ENCODE assay signal across 10 mouse cellular contexts in genomic region chr11:115898446-115898845, GRCm38 (mm10). TPM values are rescaled to one million over a fixed set of nuclear protein-coding genes. Genes with fewer than 3 reads are reported as not detected.
DNase-seq lines count a peak whose midpoint lies in the region; ATAC-seq and TF ChIP-seq lines count a peak whose summit lies in the region.
"Had no signal": no experiment of that assay in that cellular context is flagged by ENCODE, and none has a peak within 500 bp of the region (broad histone marks: within the 10 kb centered on the region; RNA-seq: fewer than 3 reads in every experiment).

No protein-coding gene starts in this region.

- peaks cover 51% of the 10 kb centered on the region for H3K4me1 ChIP-seq in hindbrain, embryonic 10.5 days (replicated peaks)
- H3K4me1 ChIP-seq in hindbrain, embryonic 12.5 days: peaks cover 27% of the 10 kb centered on the region
- peaks cover 10% of the 10 kb centered on the region; the same call in 1 of the 2 replicates for H3K4me1 ChIP-seq in limb, embryonic 14.5 days (ENCODE audit: control insufficient read depth, insufficient read depth, low read length)
- peaks cover 62% of the 10 kb centered on the region for H3K4me1 ChIP-seq in thymus, adult 2 months (replicated peaks; ENCODE audit: control insufficient read depth, insufficient read depth, low read length)

- H3K9me3 ChIP-seq in hindbrain, embryonic 10.5 days: no peaks in the 10 kb centered on the region
- H3K9me3 ChIP-seq in hindbrain, embryonic 12.5 days (replicated peaks): no peaks in the 10 kb centered on the region
- no peaks in the 10 kb centered on the region for H3K9me3 ChIP-seq in limb, embryonic 14.5 days (ENCODE audit: control insufficient read depth, low read length)

- no peak overlapping the region for H3K4me3 ChIP-seq in hindbrain, embryonic 10.5 days
- H3K4me3 ChIP-seq in hindbrain, embryonic 12.5 days: no peak overlapping the region
- H3K4me3 ChIP-seq in limb, embryonic 14.5 days (replicated peaks; ENCODE audit: low read length): no peak overlapping the region
- no peak overlapping the region for H3K4me3 ChIP-seq in thymus, adult 2 months (ENCODE audit: control insufficient read depth, insufficient read depth, low read length)

- DNase-seq in hindbrain, embryonic 10.5 days (ENCODE audit: low spot score): no peak
- peak; percentile 10 to 26 for DNase-seq in CD8-positive naive resting alpha-beta T cell, adult 2 months (ENCODE audit: low read depth in 2 of 2, low spot score in 2 of 2)
- no peak for DNase-seq in limb, embryonic 14.5 days (ENCODE audit: low spot score)
- peak; percentile 75 for DNase-seq in thymus, adult 2 months
- no peak for DNase-seq in embryo, embryonic 11 days
- no peak for DNase-seq in left cerebral cortex, postnatal 4 days
- DNase-seq in adipocyte (ENCODE audit: low spot score): no peak

- no peak for TF ChIP-seq POLR2A in limb, embryonic 14.5 days (IDR thresholded peaks at IDR 0.05; ENCODE audit: borderline replicate concordance, extremely low read depth, insufficient read depth, insufficient read length)
- no peak for TF ChIP-seq POLR2A in thymus, adult 2 months (IDR thresholded peaks at IDR 0.05; ENCODE audit: control insufficient read depth, extremely low read depth, insufficient read depth, low read length, poor library complexity)

- intact Hi-C loops in left cerebral cortex, postnatal 4 days (cut with DNase I): no loop called here

- H3K27me3 ChIP-seq in hindbrain, embryonic 10.5 days (ENCODE audit: insufficient read depth, poor library complexity, severe bottlenecking): 0 out of 2 replicates have a peak, but pooled peaks cover 6% of the 10 kb centered on the region
- H3K27me3 ChIP-seq in hindbrain, embryonic 12.5 days: no peaks in the 10 kb centered on the region
- no peaks in the 10 kb centered on the region for H3K27me3 ChIP-seq in limb, embryonic 14.5 days (ENCODE audit: control insufficient read depth, insufficient read depth, low read length)
- H3K27me3 ChIP-seq in thymus, adult 2 months (ENCODE audit: control insufficient read depth, insufficient read depth, low read length): no peaks in the 10 kb centered on the region

- ATAC-seq in hindbrain, embryonic 12.5 days (ENCODE audit: low FRiP score): no peak
- ATAC-seq in limb, embryonic 14.5 days (ENCODE audit: low FRiP score, low read depth): no peak

- H3K4me2 ChIP-seq in hindbrain, embryonic 12.5 days (replicated peaks): no peak overlapping the region
- no peak overlapping the region for H3K4me2 ChIP-seq in limb, embryonic 14.5 days (replicated peaks; ENCODE audit: low read depth, low read length, severe bottlenecking)

- no peak overlapping the region for H3K9ac ChIP-seq in hindbrain, embryonic 12.5 days
- no peak overlapping the region for H3K9ac ChIP-seq in limb, embryonic 14.5 days (ENCODE audit: low read depth, low read length, severe bottlenecking)

- WGBS in hindbrain, embryonic 10.5 days: 84% methylated on average over 7 of the region's 7 CpGs
- 81% methylated on average over 7 of the region's 7 CpGs for WGBS in hindbrain, embryonic 12.5 days
- 78% methylated on average over 7 of the region's 7 CpGs for WGBS in limb, embryonic 14.5 days
- 7% methylated on average over 7 of the region's 7 CpGs for WGBS in thymus, adult 2 months

- H3K36me3 ChIP-seq in hindbrain, embryonic 10.5 days: peaks cover 52% of the 10 kb centered on the region
- H3K36me3 ChIP-seq in hindbrain, embryonic 12.5 days: peaks cover 36% of the 10 kb centered on the region
- H3K36me3 ChIP-seq in limb, embryonic 14.5 days (ENCODE audit: control insufficient read depth, insufficient read depth, low read length): peaks cover 28% of the 10 kb centered on the region
- H3K36me3 ChIP-seq in thymus, adult 2 months (ENCODE audit: control insufficient read depth, insufficient read depth, low read length): no peaks in the 10 kb centered on the region

- H3K27ac ChIP-seq in hindbrain, embryonic 10.5 days: peak overlapping the region; percentile 50; the same call in 1 of the 2 replicates
- no peak overlapping the region for H3K27ac ChIP-seq in hindbrain, embryonic 12.5 days
- peak overlapping the region; percentile 33; the same call in 1 of the 2 replicates for H3K27ac ChIP-seq in limb, embryonic 14.5 days (replicated peaks; ENCODE audit: low read depth, low read length)
- H3K27ac ChIP-seq in thymus, adult 2 months (ENCODE audit: control insufficient read depth, insufficient read depth, low read length): peak overlapping the region; percentile 85

- TF ChIP-seq CTCF in thymus, adult 2 months (IDR thresholded peaks at IDR 0.05; ENCODE audit: borderline replicate concordance, control insufficient read depth, extremely low read depth, insufficient read depth, low read length, poor library complexity): no peak

RNA-seq across cellular contexts. Expression of gene Smim5, which starts 1.3 kb away (rescaled TPM):
- 1.4 and 4.2 TPM in 2 replicates for polyA plus RNA-seq in hindbrain, embryonic 10.5 days (2016; fragmentation: Nextera tagmentation; extraction: Ambion mirVana)
- 2.3 and 4.2 TPM in 2 replicates for polyA plus RNA-seq in hindbrain, embryonic 12.5 days (2016; fragmentation: Nextera tagmentation; extraction: Ambion mirVana)
- 9.8 and 10.5 TPM in 2 replicates for polyA plus RNA-seq in limb, embryonic 14.5 days (2012; rRNA removed)
- polyA plus RNA-seq in limb, embryonic 14.5 days (2014; fragmentation: Nextera tagmentation; extraction: Ambion mirVana): 16.0 and 17.5 TPM in 2 replicates
- 8.4 and 9.5 TPM in 2 replicates for polyA plus RNA-seq in thymus, adult 2 months (2012; rRNA removed)
- total RNA-seq in left cerebral cortex, postnatal 4 days (2021): not detected

RNA-seq across cellular contexts. Expression of gene Smim6, which starts 13.4 kb away (rescaled TPM):
- polyA plus RNA-seq in hindbrain, embryonic 10.5 days (2016; fragmentation: Nextera tagmentation; extraction: Ambion mirVana): 1.4 and 1.6 TPM in 2 replicates
- polyA plus RNA-seq in hindbrain, embryonic 12.5 days (2016; fragmentation: Nextera tagmentation; extraction: Ambion mirVana): 1.3 TPM in 2 replicates
- 0.52 and 0.77 TPM in 2 replicates for polyA plus RNA-seq in limb, embryonic 14.5 days (2012; rRNA removed)
- 0.83 and 0.89 TPM in 2 replicates for polyA plus RNA-seq in limb, embryonic 14.5 days (2014; fragmentation: Nextera tagmentation; extraction: Ambion mirVana)
- 0.62 and 0.71 TPM in 2 replicates for polyA plus RNA-seq in thymus, adult 2 months (2012; rRNA removed)
- not detected for total RNA-seq in left cerebral cortex, postnatal 4 days (2021)
- total RNA-seq: layer of hippocampus, postnatal 14 days; monocyte, adult 5-6 weeks had no signal

RNA-seq across cellular contexts. Expression of gene Sap30bp, which starts 34.6 kb away (rescaled TPM):
- 44.7 and 52.5 TPM in 2 replicates for polyA plus RNA-seq in hindbrain, embryonic 10.5 days (2016; fragmentation: Nextera tagmentation; extraction: Ambion mirVana)
- polyA plus RNA-seq in hindbrain, embryonic 12.5 days (2016; fragmentation: Nextera tagmentation; extraction: Ambion mirVana): 51.0 and 54.4 TPM in 2 replicates
- 35.6 and 52.6 TPM in 2 replicates for polyA plus RNA-seq in limb, embryonic 14.5 days (2012; rRNA removed)
- 36.6 and 36.9 TPM in 2 replicates for polyA plus RNA-seq in limb, embryonic 14.5 days (2014; fragmentation: Nextera tagmentation; extraction: Ambion mirVana)
- polyA plus RNA-seq in thymus, adult 2 months (2012; rRNA removed): 43.4 and 44.8 TPM in 2 replicates
- 10 to 100 TPM; 51.3 to 67.4 TPM for total RNA-seq in left cerebral cortex, postnatal 4 days (2021)

RNA-seq across cellular contexts. Expression of gene Recql5, which starts 34.8 kb away (rescaled TPM):
- polyA plus RNA-seq in hindbrain, embryonic 10.5 days (2016; fragmentation: Nextera tagmentation; extraction: Ambion mirVana): 27.3 and 28.8 TPM in 2 replicates
- 31.8 and 34.7 TPM in 2 replicates for polyA plus RNA-seq in hindbrain, embryonic 12.5 days (2016; fragmentation: Nextera tagmentation; extraction: Ambion mirVana)
- 27.9 and 28.0 TPM in 2 replicates for polyA plus RNA-seq in limb, embryonic 14.5 days (2012; rRNA removed)
- polyA plus RNA-seq in limb, embryonic 14.5 days (2014; fragmentation: Nextera tagmentation; extraction: Ambion mirVana): 16.1 and 18.3 TPM in 2 replicates
- 32.4 and 34.3 TPM in 2 replicates for polyA plus RNA-seq in thymus, adult 2 months (2012; rRNA removed)
- 10 to 100 TPM; 20.4 to 22.1 TPM for total RNA-seq in left cerebral cortex, postnatal 4 days (2021)

RNA-seq across cellular contexts. Expression of gene Myo15b, which starts 40.2 kb away (rescaled TPM):
- polyA plus RNA-seq in hindbrain, embryonic 10.5 days (2016; fragmentation: Nextera tagmentation; extraction: Ambion mirVana): 0.19 and 0.21 TPM in 2 replicates
- 0.05 and 0.12 TPM in 2 replicates for polyA plus RNA-seq in hindbrain, embryonic 12.5 days (2016; fragmentation: Nextera tagmentation; extraction: Ambion mirVana)
- 0.55 and 1.3 TPM in 2 replicates for polyA plus RNA-seq in limb, embryonic 14.5 days (2012; rRNA removed)
- polyA plus RNA-seq in limb, embryonic 14.5 days (2014; fragmentation: Nextera tagmentation; extraction: Ambion mirVana): 0.54 and 0.56 TPM in 2 replicates
- polyA plus RNA-seq in thymus, adult 2 months (2012; rRNA removed): 5.4 and 6.1 TPM in 2 replicates
- under 1 TPM in 1 of 2 experiments, not detected in 1; 0.28 TPM for total RNA-seq in left cerebral cortex, postnatal 4 days (2021)
- total RNA-seq: monocyte, adult 5-6 weeks had no signal

Comparison
In these comparisons a context has a peak if more than half of its experiments do, and no peak if none do; other contexts are left out.
1. DNase-seq: peak in CD8-positive naive resting alpha-beta T cell, adult 2 months (2 of 2) and thymus, adult 2 months (single experiment); none in hindbrain, embryonic 10.5 days (single experiment), limb, embryonic 14.5 days (single experiment), embryo, embryonic 11 days (single experiment), left cerebral cortex, postnatal 4 days (single experiment) and adipocyte (single experiment).